Mouse (Mus musculus) stomach, embryonic 16.5 days (tissue): ENCODE results near the gene Vkorc1l1. TPM values are rescaled to one million over a fixed set of nuclear protein-coding genes. Genes with fewer than 3 reads are reported as not detected.

Experiments
- ATAC-seq: fragments of 200-750 bp; cut with Nextera tagmentation; 2 replicates; pipeline ENCODE4 v1.8.0; 2017; ENCODE audit warnings: moderate number of reproducible peaks, moderate TSS enrichment; ENCODE audit not compliant: insufficient read depth, low FRiP score
- H3K27ac ChIP-seq: fragments of 300-500 bp; sonication (generic); 2 replicates; pipeline ENCODE4 v1.5.1; 2014; ENCODE audit warnings: low read length
- H3K27me3 ChIP-seq: fragments of 300-500 bp; sonication (generic); 2 replicates; pipeline ENCODE4 v1.6.1; 2014; ENCODE audit warnings: low read length, control low read depth, mixed read lengths; ENCODE audit not compliant: control insufficient read depth, insufficient read depth
- H3K36me3 ChIP-seq: fragments of 300-500 bp; sonication (generic); 2 replicates; pipeline ENCODE4 v1.6.1; 2014; ENCODE audit warnings: low read length; ENCODE audit not compliant: control insufficient read depth, insufficient read depth
- H3K4me1 ChIP-seq: fragments of 300-500 bp; sonication (generic); 2 replicates; pipeline ENCODE4 v1.6.1; 2014; ENCODE audit warnings: low read length, control low read depth, mixed read lengths; ENCODE audit not compliant: control insufficient read depth, insufficient read depth
- H3K4me2 ChIP-seq: fragments of 300-500 bp; sonication (generic); 2 replicates; pipeline ENCODE4 v1.6.1; 2014; ENCODE audit warnings: low read depth, low read length, mixed read lengths
- H3K4me3 ChIP-seq: fragments of 300-500 bp; sonication (generic); replicated peaks from 2 replicates; pipeline ENCODE4 v1.5.1; 2014; ENCODE audit warnings: mild to moderate bottlenecking, low read length
- H3K9ac ChIP-seq: fragments of 300-500 bp; sonication (generic); 2 replicates; pipeline ENCODE4 v1.6.1; 2014; ENCODE audit warnings: low read length
- H3K9me3 ChIP-seq: fragments of 300-500 bp; sonication (generic); replicated peaks from 2 replicates; pipeline ENCODE4 v1.6.1; 2016; ENCODE audit warnings: low read length, control low read depth; ENCODE audit not compliant: control insufficient read depth
- WGBS: fragments of 180-500 bp; shearing (Covaris S2); extraction: QIAGEN DNeasy Blood & Tissue Kit; methylation state at CpG from one replicate; pipeline ENCODE4 v1.1.7; 2014; 5-methylcytosine and 5-hydroxymethylcytosine counted together
- polyA plus RNA-seq: library from polyadenylated mRNA; unstranded; fragments of >200 nt; fragmentation: Nextera tagmentation; extraction: Ambion mirVana; gene quantifications from 2 replicates; pipeline ENCODE4 v1.2.1, GENCODE M21; 2015

Gene Vkorc1l1
- polyA plus RNA-seq, 1 experiment from 2014 or later, result 19.2 TPM

- H3K36me3 ChIP-seq, result peaks cover 12% of the 10 kb centered on the region; the same call in 1 of the 2 replicates
- H3K9me3 ChIP-seq, result no peaks in the 10 kb centered on the region
- H3K4me2 ChIP-seq, result no peak overlapping the region
- WGBS, result 83% methylated on average over 13 of the region's 13 CpGs
- H3K4me1 ChIP-seq, result no peaks in the 10 kb centered on the region
- H3K4me3 ChIP-seq, result no peak overlapping the region
- H3K9ac ChIP-seq, result no peak overlapping the region
- H3K27ac ChIP-seq, result no peak overlapping the region
- ATAC-seq, result no peak
- no peaks in the 10 kb centered on the region for H3K27me3 ChIP-seq
These were observed 47.6 kb downstream of the Vkorc1l1 start for GRCm38 (mm10) chr5:129989376-129989775.

GRCm38 (mm10) chr5:129991898-129992297 lies 50.1 kb downstream of the Vkorc1l1 start:
- no peak; the same call in 1 of the 2 replicates for ATAC-seq

GRCm38 (mm10) chr5:129993374-129993773 lies 51.6 kb downstream of the Vkorc1l1 start:
- H3K36me3 ChIP-seq, result peaks cover 12% of the 10 kb centered on the region; the same call in 1 of the 2 replicates
- no peaks in the 10 kb centered on the region for H3K4me1 ChIP-seq
- no peaks in the 10 kb centered on the region for H3K9me3 ChIP-seq
- no peak for ATAC-seq
- H3K4me2 ChIP-seq, result no peak overlapping the region
- no peak overlapping the region for H3K27ac ChIP-seq
- H3K27me3 ChIP-seq, result no peaks in the 10 kb centered on the region
- H3K4me3 ChIP-seq, result no peak overlapping the region
- WGBS, result 87% methylated on average over 14 of the region's 14 CpGs
- H3K9ac ChIP-seq, result no peak overlapping the region

More at GRCm38 (mm10) chr5:129991898-129992297, 50.1 kb downstream of the Vkorc1l1 start:
- no peaks in the 10 kb centered on the region for H3K27me3 ChIP-seq
- no peak overlapping the region for H3K27ac ChIP-seq
- no peak overlapping the region for H3K4me3 ChIP-seq
- peaks cover 12% of the 10 kb centered on the region; the same call in 1 of the 2 replicates for H3K36me3 ChIP-seq
- 92% methylated on average over 5 of the region's 5 CpGs for WGBS
- H3K4me1 ChIP-seq, result no peaks in the 10 kb centered on the region
- H3K4me2 ChIP-seq, result no peak overlapping the region
- H3K9ac ChIP-seq, result no peak overlapping the region
- H3K9me3 ChIP-seq, result no peaks in the 10 kb centered on the region

GRCm38 (mm10) chr5:129994989-129995388 lies 53.2 kb downstream of the Vkorc1l1 start:
- Histone ChIP-seq H3K9me3 (no peaks in the 10 kb centered on the region), H3K4me1 (no peaks in the 10 kb centered on the region), H3K27ac (no peak overlapping the region), H3K4me3 (no peak overlapping the region), H3K27me3 (no peaks in the 10 kb centered on the region), H3K36me3 (peaks cover 7% of the 10 kb centered on the region; the same call in 1 of the 2 replicates), H3K9ac (no peak overlapping the region), H3K4me2 (no peak overlapping the region)
- ATAC-seq, result no peak
- WGBS, result 90% methylated on average over 7 of the region's 7 CpGs

GRCm38 (mm10) chr5:129997700-129998099 lies 55.9 kb downstream of the Vkorc1l1 start:
- WGBS, result 73% methylated on average over 19 of the region's 19 CpGs
- no peak for ATAC-seq

GRCm38 (mm10) chr5:129999097-129999496 lies 57.3 kb downstream of the Vkorc1l1 start:
- Histone ChIP-seq H3K4me1 (peaks cover 15% of the 10 kb centered on the region), H3K4me2 (no peak overlapping the region), H3K27me3 (no peaks in the 10 kb centered on the region), H3K9ac (no peak overlapping the region), H3K36me3 (no peaks in the 10 kb centered on the region), H3K4me3 (no peak overlapping the region), H3K27ac (no peak overlapping the region), H3K9me3 (no peaks in the 10 kb centered on the region)
- ATAC-seq, result no peak
- 25% methylated on average over 4 of the region's 4 CpGs for WGBS

More at GRCm38 (mm10) chr5:129997700-129998099, 55.9 kb downstream of the Vkorc1l1 start:
- H3K27me3 ChIP-seq, result no peaks in the 10 kb centered on the region
- no peak overlapping the region for H3K27ac ChIP-seq
- no peaks in the 10 kb centered on the region for H3K9me3 ChIP-seq
- H3K4me2 ChIP-seq, result no peak overlapping the region
- no peak overlapping the region for H3K9ac ChIP-seq
- peaks cover 9% of the 10 kb centered on the region; the same call in 1 of the 2 replicates for H3K4me1 ChIP-seq
- no peak overlapping the region for H3K4me3 ChIP-seq
- peaks cover 5% of the 10 kb centered on the region; the same call in 1 of the 2 replicates for H3K36me3 ChIP-seq

- Histone ChIP-seq H3K27ac (peak overlapping the region; percentile 23; the same call in 1 of the 2 replicates), H3K27me3 (no peaks in the 10 kb centered on the region)
These were observed 59.0 kb downstream of the Vkorc1l1 start for GRCm38 (mm10) chr5:130000735-130001134.

GRCm38 (mm10) chr5:130001356-130001987 lies 59.7 kb downstream of the Vkorc1l1 start:
- 0 out of 2 replicates have a peak, but pooled peaks cover 12% of the 10 kb centered on the region for H3K9me3 ChIP-seq
- H3K4me3 ChIP-seq, result peak overlapping the region; percentile 63
- H3K27ac ChIP-seq, result peak overlapping the region; percentile 23
- no peak for ATAC-seq
- no peaks in the 10 kb centered on the region for H3K27me3 ChIP-seq
- H3K4me1 ChIP-seq, result peaks cover 15% of the 10 kb centered on the region
- H3K36me3 ChIP-seq, result no peaks in the 10 kb centered on the region
- peak overlapping the region; percentile 56 for H3K4me2 ChIP-seq
- WGBS, result 50% methylated on average over 5 of the region's 5 CpGs
- peak overlapping the region; percentile 75 for H3K9ac ChIP-seq

More at GRCm38 (mm10) chr5:130000735-130001134, 59.0 kb downstream of the Vkorc1l1 start:
- ATAC-seq, result no peak
- Histone ChIP-seq H3K36me3 (no peaks in the 10 kb centered on the region), H3K4me3 (no peak overlapping the region), H3K9ac (no peak overlapping the region), H3K4me1 (peaks cover 15% of the 10 kb centered on the region), H3K9me3 (0 out of 2 replicates have a peak, but pooled peaks cover 12% of the 10 kb centered on the region), H3K4me2 (0 out of 2 replicates have a peak overlapping the region, but pooled peaks have one; percentile 56)
- 80% methylated on average over 12 of the region's 12 CpGs for WGBS
